Mouse (Mus musculus): ENCODE data around the gene Zkscan16.

Gene Zkscan16

GRCm38 (mm10) chr4:58941638-58942037 lies 1.8 kb upstream of the Zkscan16 start:
- DNase-seq (ENCODE audit: low spot score in 2 of 2), result no peak

- no peak for DNase-seq (ENCODE audit: low spot score in 2 of 2)
These were observed 486 bp upstream of the Zkscan16 start for GRCm38 (mm10) chr4:58942942-58943341.

GRCm38 (mm10) chr4:58944206-58944553 lies 752 bp downstream of the Zkscan16 start:
- DNase-seq (ENCODE audit: low spot score in 2 of 2), result no peak

- DNase-seq (ENCODE audit: low spot score in 2 of 2), result no peak
These were observed 1.3 kb downstream of the Zkscan16 start for GRCm38 (mm10) chr4:58944695-58945094.

GRCm38 (mm10) chr4:58948391-58948790 lies 5.0 kb downstream of the Zkscan16 start:
- DNase-seq (ENCODE audit: low spot score in 2 of 2), result no peak

GRCm38 (mm10) chr4:58952630-58953029 lies 9.2 kb downstream of the Zkscan16 start:
- no peak for DNase-seq (ENCODE audit: low spot score in 2 of 2)

GRCm38 (mm10) chr4:58961719-58962118 lies 18.3 kb downstream of the Zkscan16 start:
- no peak for DNase-seq (ENCODE audit: low spot score in 2 of 2)

GRCm38 (mm10) chr4:58963271-58963670 lies 19.8 kb downstream of the Zkscan16 start:
- DNase-seq (ENCODE audit: low spot score in 2 of 2), result no peak

GRCm38 (mm10) chr4:58965136-58965535 lies 21.7 kb downstream of the Zkscan16 start:
- DNase-seq (ENCODE audit: low spot score in 2 of 2), result no peak

- no peak for DNase-seq (ENCODE audit: low spot score in 2 of 2)
These were observed 27.2 kb downstream of the Zkscan16 start for GRCm38 (mm10) chr4:58970678-58971077.

- no peak for DNase-seq (ENCODE audit: low spot score in 2 of 2)
These were observed 32.3 kb downstream of the Zkscan16 start for GRCm38 (mm10) chr4:58975711-58976110.

GRCm38 (mm10) chr4:58981421-58981820 lies 38.0 kb downstream of the Zkscan16 start:
- DNase-seq (ENCODE audit: low spot score in 2 of 2), result no peak

- no peak for DNase-seq (ENCODE audit: low spot score in 2 of 2)
These were observed 39.4 kb downstream of the Zkscan16 start for GRCm38 (mm10) chr4:58982806-58983205.

GRCm38 (mm10) chr4:58985157-58985648 lies 41.8 kb downstream of the Zkscan16 start:
- DNase-seq (ENCODE audit: low spot score in 2 of 2), result peak; percentile 70 to 80

- DNase-seq (ENCODE audit: low spot score in 2 of 2), result peak; percentile 56 to 68
These were observed 43.2 kb downstream of the Zkscan16 start, which contains the start of gene Ptgr1 for GRCm38 (mm10) chr4:58986540-58987190. Ptgr1 (minus strand) TSS chr4:58987119.

GRCm38 (mm10) chr4:58989303-58989898 lies 46.0 kb downstream of the Zkscan16 start:
- no peak for DNase-seq (ENCODE audit: low spot score in 2 of 2)

- no peak for DNase-seq (ENCODE audit: low spot score in 2 of 2)
These were observed 47.4 kb downstream of the Zkscan16 start for GRCm38 (mm10) chr4:58990609-58991434.

- DNase-seq (ENCODE audit: low spot score in 2 of 2), result no peak
These were observed 48.8 kb downstream of the Zkscan16 start for GRCm38 (mm10) chr4:58992195-58992594.

- DNase-seq (ENCODE audit: low spot score in 2 of 2), result no peak
These were observed 51.3 kb downstream of the Zkscan16 start, which contains the start of gene Dnajc25 for GRCm38 (mm10) chr4:58994762-58995161. Dnajc25 (plus strand) TSS chr4:58995062.

GRCm38 (mm10) chr4:58995251-58995693 lies 51.8 kb downstream of the Zkscan16 start:
- DNase-seq (ENCODE audit: low spot score in 2 of 2), result no peak

- no peak for DNase-seq (ENCODE audit: low spot score in 2 of 2)
These were observed 53.7 kb downstream of the Zkscan16 start for GRCm38 (mm10) chr4:58997081-58997480.

- DNase-seq (ENCODE audit: low spot score in 2 of 2), result no peak
These were observed 55.3 kb downstream of the Zkscan16 start for GRCm38 (mm10) chr4:58998688-58999087.
